Mouse (Mus musculus) heart, embryonic 15.5 days (tissue): ENCODE measurements at regions not wholly inside any gene's neighbourhood (a gene's known extent, or its start where the extent isn't known, plus 50 kb on each side); places are given as distances from the start of the nearest gene placed in this dataset.

Experiments
- ATAC-seq: fragments of 200-750 bp; cut with Nextera tagmentation; replicated peaks from 2 replicates; pipeline ENCODE4 v1.8.0; 2017; ENCODE audit warnings: low read depth, moderate TSS enrichment; ENCODE audit not compliant: insufficient number of reproducible peaks, insufficient read depth, low FRiP score
- H3K27ac ChIP-seq: fragments of 300-500 bp; sonication (generic); 2 replicates; pipeline ENCODE4 v1.5.1; 2015; ENCODE audit warnings: mild to moderate bottlenecking, inconsistent platforms
- H3K27me3 ChIP-seq: fragments of 300-500 bp; sonication (generic); 2 replicates; pipeline ENCODE4 v1.6.1; 2015; ENCODE audit warnings: inconsistent platforms
- H3K36me3 ChIP-seq: fragments of 300-500 bp; sonication (generic); 2 replicates; pipeline ENCODE4 v1.6.1; 2015; ENCODE audit warnings: mild to moderate bottlenecking, inconsistent platforms
- H3K4me1 ChIP-seq: fragments of 300-500 bp; sonication (generic); replicated peaks from 2 replicates; pipeline ENCODE4 v1.6.1; 2015; ENCODE audit warnings: inconsistent platforms
- H3K4me2 ChIP-seq: fragments of 300-500 bp; sonication (generic); 2 replicates; pipeline ENCODE4 v1.6.1; 2015; ENCODE audit warnings: inconsistent platforms, mild to moderate bottlenecking, moderate library complexity
- H3K4me3 ChIP-seq: fragments of 300-500 bp; sonication (generic); 2 replicates; pipeline ENCODE4 v1.5.1; 2015; ENCODE audit warnings: mild to moderate bottlenecking, inconsistent platforms
- H3K9ac ChIP-seq: fragments of 300-500 bp; sonication (generic); 2 replicates; pipeline ENCODE4 v1.6.1; 2015; ENCODE audit warnings: mild to moderate bottlenecking, inconsistent platforms
- H3K9me3 ChIP-seq: fragments of 300-500 bp; sonication (generic); replicated peaks from 2 replicates; pipeline ENCODE4 v1.6.1; 2016; ENCODE audit warnings: inconsistent platforms
- WGBS: fragments of 180-500 bp; shearing (Covaris S2); methylation state at CpG from one replicate; pipeline ENCODE4 v1.1.7; 2015; ENCODE audit warnings: mixed read lengths; 5-methylcytosine and 5-hydroxymethylcytosine counted together

- Histone ChIP-seq H3K4me3 (no peak overlapping the region), H3K27me3 (no peaks in the 10 kb centered on the region), H3K9ac (no peak overlapping the region), H3K4me1 (peaks cover 4% of the 10 kb centered on the region; the same call in 1 of the 2 replicates), H3K27ac (no peak overlapping the region), H3K9me3 (no peaks in the 10 kb centered on the region), H3K4me2 (no peak overlapping the region), H3K36me3 (no peaks in the 10 kb centered on the region)
- WGBS = 78% methylated on average over 6 of the region's 6 CpGs
- ATAC-seq = no peak
Observed at GRCm38 (mm10) chr10:96330639-96331487, 194.5 kb downstream of the Gm5426 start.

GRCm38 (mm10) chr10:96332731-96333201 is 196.4 kb downstream of the Gm5426 start:
- WGBS = 59% methylated on average over 10 of the region's 10 CpGs
- no peaks in the 10 kb centered on the region for H3K36me3 ChIP-seq
- peaks cover 4% of the 10 kb centered on the region; the same call in 1 of the 2 replicates for H3K4me1 ChIP-seq
- no peak overlapping the region for H3K4me3 ChIP-seq
- ATAC-seq = peak; percentile 27; the same call in 1 of the 2 replicates
- no peaks in the 10 kb centered on the region for H3K9me3 ChIP-seq
- H3K27me3 ChIP-seq = no peaks in the 10 kb centered on the region
- H3K4me2 ChIP-seq = no peak overlapping the region
- H3K27ac ChIP-seq = peak overlapping the region; percentile 63
- H3K9ac ChIP-seq = no peak overlapping the region

GRCm38 (mm10) chr10:96333224-96333623 is 196.8 kb downstream of the Gm5426 start:
- Histone ChIP-seq H3K36me3 (no peaks in the 10 kb centered on the region), H3K27me3 (no peaks in the 10 kb centered on the region), H3K4me2 (no peak overlapping the region), H3K4me3 (no peak overlapping the region), H3K27ac (peak overlapping the region; percentile 61), H3K9me3 (no peaks in the 10 kb centered on the region), H3K9ac (no peak overlapping the region), H3K4me1 (peaks cover 4% of the 10 kb centered on the region; the same call in 1 of the 2 replicates)
- ATAC-seq = no peak
- WGBS = 70% methylated on average over 6 of the region's 6 CpGs

GRCm38 (mm10) chr10:96336271-96336670 is 199.9 kb downstream of the Gm5426 start:
- H3K4me2 ChIP-seq = no peak overlapping the region
- no peak overlapping the region for H3K4me3 ChIP-seq
- H3K27ac ChIP-seq = no peak overlapping the region
- no peaks in the 10 kb centered on the region for H3K9me3 ChIP-seq
- no peaks in the 10 kb centered on the region for H3K36me3 ChIP-seq
- no peak overlapping the region for H3K9ac ChIP-seq
- H3K27me3 ChIP-seq = no peaks in the 10 kb centered on the region
- no peak for ATAC-seq
- H3K4me1 ChIP-seq = peaks cover 4% of the 10 kb centered on the region; the same call in 1 of the 2 replicates
- WGBS = 86% methylated on average over 3 of the region's 3 CpGs

GRCm38 (mm10) chr10:96337088-96337666 is 200.8 kb downstream of the Gm5426 start:
- Histone ChIP-seq H3K36me3 (no peaks in the 10 kb centered on the region), H3K4me2 (no peak overlapping the region), H3K4me1 (peaks cover 4% of the 10 kb centered on the region; the same call in 1 of the 2 replicates), H3K4me3 (no peak overlapping the region), H3K9me3 (no peaks in the 10 kb centered on the region), H3K27me3 (no peaks in the 10 kb centered on the region), H3K9ac (no peak overlapping the region), H3K27ac (no peak overlapping the region)
- ATAC-seq = no peak
- 80% methylated on average over 9 of the region's 9 CpGs for WGBS

- no peak for ATAC-seq
- no peak overlapping the region for H3K27ac ChIP-seq
- H3K4me3 ChIP-seq = no peak overlapping the region
- WGBS = 61% methylated on average over 7 of the region's 7 CpGs
- no peak overlapping the region for H3K4me2 ChIP-seq
- H3K4me1 ChIP-seq = no peaks in the 10 kb centered on the region
- H3K27me3 ChIP-seq = no peaks in the 10 kb centered on the region
- H3K9ac ChIP-seq = no peak overlapping the region
- no peaks in the 10 kb centered on the region for H3K9me3 ChIP-seq
- no peaks in the 10 kb centered on the region for H3K36me3 ChIP-seq
Observed at GRCm38 (mm10) chr10:96337797-96338608, 201.6 kb downstream of the Gm5426 start.

GRCm38 (mm10) chr10:96338609-96338978 is 202.2 kb downstream of the Gm5426 start:
- Histone ChIP-seq H3K27me3 (no peaks in the 10 kb centered on the region), H3K4me1 (no peaks in the 10 kb centered on the region), H3K4me2 (no peak overlapping the region), H3K4me3 (no peak overlapping the region), H3K27ac (no peak overlapping the region), H3K9me3 (no peaks in the 10 kb centered on the region), H3K36me3 (no peaks in the 10 kb centered on the region), H3K9ac (no peak overlapping the region)
- 70% methylated on average over 2 of the region's 2 CpGs for WGBS
- no peak for ATAC-seq

GRCm38 (mm10) chr10:96342476-96342875 is 206.1 kb downstream of the Gm5426 start:
- H3K4me2 ChIP-seq = no peak overlapping the region
- WGBS = 50% methylated on average over 3 of the region's 3 CpGs
- H3K4me1 ChIP-seq = no peaks in the 10 kb centered on the region
- no peak overlapping the region for H3K27ac ChIP-seq
- no peak for ATAC-seq
- no peak overlapping the region for H3K4me3 ChIP-seq
- H3K36me3 ChIP-seq = no peaks in the 10 kb centered on the region
- no peak overlapping the region for H3K9ac ChIP-seq
- H3K27me3 ChIP-seq = no peaks in the 10 kb centered on the region
- no peaks in the 10 kb centered on the region for H3K9me3 ChIP-seq

GRCm38 (mm10) chr10:96343666-96344065 is 207.3 kb downstream of the Gm5426 start:
- H3K27me3 ChIP-seq = no peaks in the 10 kb centered on the region
- 80% methylated on average over 2 of the region's 2 CpGs for WGBS
- H3K4me3 ChIP-seq = no peak overlapping the region
- no peaks in the 10 kb centered on the region for H3K9me3 ChIP-seq
- H3K4me1 ChIP-seq = no peaks in the 10 kb centered on the region
- H3K9ac ChIP-seq = no peak overlapping the region
- H3K27ac ChIP-seq = no peak overlapping the region
- ATAC-seq = no peak
- H3K4me2 ChIP-seq = no peak overlapping the region
- H3K36me3 ChIP-seq = no peaks in the 10 kb centered on the region

GRCm38 (mm10) chr10:96350692-96351091 is 214.3 kb downstream of the Gm5426 start:
- 53% methylated on average over 4 of the region's 4 CpGs for WGBS
- Histone ChIP-seq H3K4me3 (no peak overlapping the region), H3K27ac (no peak overlapping the region), H3K4me1 (no peaks in the 10 kb centered on the region), H3K27me3 (no peaks in the 10 kb centered on the region), H3K4me2 (no peak overlapping the region), H3K9ac (no peak overlapping the region), H3K9me3 (no peaks in the 10 kb centered on the region), H3K36me3 (no peaks in the 10 kb centered on the region)
- ATAC-seq = no peak

- ATAC-seq = no peak
- Histone ChIP-seq H3K4me2 (no peak overlapping the region), H3K27ac (no peak overlapping the region), H3K36me3 (no peaks in the 10 kb centered on the region), H3K9ac (no peak overlapping the region), H3K27me3 (no peaks in the 10 kb centered on the region), H3K9me3 (no peaks in the 10 kb centered on the region), H3K4me1 (no peaks in the 10 kb centered on the region), H3K4me3 (no peak overlapping the region)
- WGBS = 75% methylated on average over 7 of the region's 7 CpGs
Observed at GRCm38 (mm10) chr10:96351320-96351719, 214.9 kb downstream of the Gm5426 start.
